Mouse (Mus musculus): ENCODE measurements around the gene Foxn3. TPM values are rescaled to one million over a fixed set of nuclear protein-coding genes. Genes with fewer than 3 reads are reported as not detected.

Foxn3 gene
- polyA plus RNA-seq, 1 experiment, result 35.7 TPM

DNA sequence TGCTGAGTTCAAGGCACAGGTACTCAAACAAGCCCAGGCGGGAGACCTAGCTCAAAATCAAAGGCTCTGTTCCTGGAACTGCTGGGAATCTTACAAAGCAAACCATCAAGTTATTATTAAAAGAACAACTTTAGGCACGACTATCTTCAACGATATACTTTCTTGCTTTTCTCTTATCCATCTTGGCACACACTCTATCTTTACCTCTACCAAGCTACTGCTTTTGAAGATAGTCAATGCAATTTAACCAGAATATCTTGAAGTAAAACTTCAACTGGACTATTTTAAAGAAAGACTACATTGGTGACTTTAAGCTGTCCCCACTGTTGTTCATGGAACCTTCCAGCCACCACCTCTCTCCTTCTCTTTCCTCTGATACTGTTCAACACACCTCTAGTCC, 185.7 kb downstream of the Foxn3 start:
- DNase-seq (ENCODE audit: low read depth), result no peak
- TF ChIP-seq CTCF (IDR thresholded peaks at IDR 0.05; ENCODE audit: borderline replicate concordance, extremely low read depth, insufficient read depth, insufficient read length) (no peak), POLR2A (IDR thresholded peaks at IDR 0.05; ENCODE audit: borderline replicate concordance, extremely low read depth, insufficient read depth, insufficient read length, poor library complexity, severe bottlenecking) (no peak)

DNA sequence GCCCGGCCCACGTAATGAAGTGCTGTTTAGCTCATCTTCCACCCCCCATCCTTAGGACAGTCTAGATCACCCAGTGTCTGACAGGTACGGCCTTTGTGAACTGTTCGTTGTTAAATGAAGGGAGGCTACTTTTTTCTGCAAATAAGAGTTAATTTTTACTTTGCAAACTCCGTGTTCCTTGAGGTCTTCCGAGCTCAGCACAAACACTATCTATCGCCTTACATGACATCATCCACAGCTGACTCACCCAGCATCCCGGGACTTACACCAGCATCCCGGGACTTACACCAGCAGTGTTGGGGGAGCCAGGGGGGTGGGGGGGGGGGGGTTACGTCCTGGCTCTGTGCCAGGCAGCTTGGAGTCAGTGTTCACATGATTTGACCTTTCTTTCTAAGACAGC, 186.3 kb downstream of the Foxn3 start:
- no peak for DNase-seq (ENCODE audit: low read depth)
- TF ChIP-seq POLR2A (IDR thresholded peaks at IDR 0.05; ENCODE audit: borderline replicate concordance, extremely low read depth, insufficient read depth, insufficient read length, poor library complexity, severe bottlenecking), result no peak
- TF ChIP-seq CTCF (IDR thresholded peaks at IDR 0.05; ENCODE audit: borderline replicate concordance, extremely low read depth, insufficient read depth, insufficient read length), result no peak

DNA sequence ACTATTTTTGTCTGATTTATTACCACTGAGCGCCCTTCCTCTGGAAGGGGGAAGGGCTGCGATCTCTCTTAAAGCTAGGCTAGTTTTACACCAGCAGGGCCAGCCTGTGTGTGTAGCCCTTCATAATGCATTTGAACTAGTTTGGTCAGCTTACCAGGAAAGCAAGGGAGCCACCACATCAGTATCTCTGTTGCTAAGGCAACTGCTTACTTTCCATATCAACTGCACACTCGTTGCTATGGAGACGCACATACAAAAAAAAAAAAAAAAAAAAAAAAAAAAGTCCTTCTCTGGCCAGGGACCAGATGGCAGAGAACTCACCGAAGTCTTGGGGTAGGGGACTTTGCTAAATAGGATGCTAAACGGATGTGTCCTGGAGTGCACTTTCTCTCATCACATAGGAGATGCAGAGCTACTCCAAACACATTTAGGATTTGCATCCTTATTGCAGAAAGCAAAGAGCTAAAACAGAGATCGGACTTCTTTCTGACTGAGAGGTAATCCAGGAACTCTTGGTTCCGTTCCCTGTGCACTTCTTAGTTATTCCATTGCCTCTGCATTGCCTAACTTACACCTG, 187.4 kb downstream of the Foxn3 start:
- peak; percentile 86 for DNase-seq (ENCODE audit: low read depth)
- no peak for TF ChIP-seq POLR2A (IDR thresholded peaks at IDR 0.05; ENCODE audit: borderline replicate concordance, extremely low read depth, insufficient read depth, insufficient read length, poor library complexity, severe bottlenecking)
- TF ChIP-seq CTCF (IDR thresholded peaks at IDR 0.05; ENCODE audit: borderline replicate concordance, extremely low read depth, insufficient read depth, insufficient read length), result no peak

DNA sequence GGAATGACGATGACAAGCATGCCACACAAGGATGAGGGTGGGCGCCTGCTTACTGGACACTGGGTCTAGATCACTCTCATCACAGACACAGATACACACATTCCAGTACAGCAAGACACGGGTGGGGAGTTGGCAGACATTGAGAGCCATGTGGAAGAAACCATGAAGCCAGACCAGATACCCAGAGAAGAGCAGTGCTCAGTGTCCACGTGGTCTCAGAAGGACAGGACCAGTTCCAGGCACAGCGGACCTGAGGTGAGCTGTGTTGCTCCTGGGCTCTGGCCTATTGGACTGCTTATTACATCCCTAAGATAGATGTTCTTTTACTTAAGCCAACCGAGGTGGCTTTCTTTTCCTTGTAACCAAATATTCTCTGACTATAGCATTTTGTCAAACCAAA, 188.0 kb downstream of the Foxn3 start:
- DNase-seq (ENCODE audit: low read depth), result no peak
- TF ChIP-seq POLR2A (IDR thresholded peaks at IDR 0.05; ENCODE audit: borderline replicate concordance, extremely low read depth, insufficient read depth, insufficient read length, poor library complexity, severe bottlenecking) (no peak), CTCF (IDR thresholded peaks at IDR 0.05; ENCODE audit: borderline replicate concordance, extremely low read depth, insufficient read depth, insufficient read length) (no peak)

DNA sequence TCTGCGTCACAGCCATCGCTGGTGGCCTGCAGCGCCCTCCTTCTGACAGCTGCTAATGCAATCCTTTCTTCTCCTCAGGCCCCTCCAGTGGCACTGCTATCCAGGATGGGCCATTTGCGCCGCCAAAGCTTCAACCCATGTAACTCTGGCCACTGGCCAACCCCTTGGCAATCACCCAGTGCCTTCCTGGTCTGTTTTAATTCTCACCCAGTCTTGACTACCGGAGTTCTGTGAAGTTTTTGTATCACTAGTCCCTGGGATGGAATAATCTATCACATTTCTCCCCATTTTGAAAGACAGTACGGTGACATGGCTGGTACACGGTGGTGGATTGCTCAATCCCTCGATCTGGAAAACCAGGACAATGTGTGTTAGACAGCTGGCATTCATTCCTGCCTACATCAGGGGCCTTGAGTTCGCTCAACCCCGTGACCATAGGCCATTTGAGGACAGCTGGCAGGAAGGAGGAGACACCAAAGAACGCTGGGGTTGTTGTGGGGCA, 189.2 kb downstream of the Foxn3 start:
- TF ChIP-seq CTCF (IDR thresholded peaks at IDR 0.05; ENCODE audit: borderline replicate concordance, extremely low read depth, insufficient read depth, insufficient read length) (no peak), POLR2A (IDR thresholded peaks at IDR 0.05; ENCODE audit: borderline replicate concordance, extremely low read depth, insufficient read depth, insufficient read length, poor library complexity, severe bottlenecking) (no peak)
- DNase-seq (ENCODE audit: low read depth), result peak; percentile 86

DNA sequence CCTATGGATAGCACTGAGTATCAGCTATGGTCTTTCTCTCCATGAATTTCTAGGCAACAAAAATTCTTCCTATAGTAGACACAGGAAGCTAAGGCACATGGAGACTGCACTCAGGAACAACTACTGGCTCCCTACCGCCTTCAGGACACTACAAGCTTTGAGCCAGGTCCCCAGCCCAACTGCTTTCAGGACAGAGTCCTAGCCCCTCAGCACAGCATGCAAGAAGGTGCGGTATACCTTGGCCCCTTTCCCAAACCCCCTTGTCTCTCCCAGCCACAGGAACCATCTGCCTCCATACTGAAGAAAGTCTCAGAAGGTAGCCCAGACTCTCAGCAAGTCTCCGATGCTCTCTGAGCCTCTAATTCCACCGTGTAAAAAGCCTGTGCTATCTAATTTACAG, 189.8 kb downstream of the Foxn3 start:
- TF ChIP-seq CTCF (IDR thresholded peaks at IDR 0.05; ENCODE audit: borderline replicate concordance, extremely low read depth, insufficient read depth, insufficient read length), result no peak
- TF ChIP-seq POLR2A (IDR thresholded peaks at IDR 0.05; ENCODE audit: borderline replicate concordance, extremely low read depth, insufficient read depth, insufficient read length, poor library complexity, severe bottlenecking), result no peak
- DNase-seq (ENCODE audit: low read depth), result no peak

DNA sequence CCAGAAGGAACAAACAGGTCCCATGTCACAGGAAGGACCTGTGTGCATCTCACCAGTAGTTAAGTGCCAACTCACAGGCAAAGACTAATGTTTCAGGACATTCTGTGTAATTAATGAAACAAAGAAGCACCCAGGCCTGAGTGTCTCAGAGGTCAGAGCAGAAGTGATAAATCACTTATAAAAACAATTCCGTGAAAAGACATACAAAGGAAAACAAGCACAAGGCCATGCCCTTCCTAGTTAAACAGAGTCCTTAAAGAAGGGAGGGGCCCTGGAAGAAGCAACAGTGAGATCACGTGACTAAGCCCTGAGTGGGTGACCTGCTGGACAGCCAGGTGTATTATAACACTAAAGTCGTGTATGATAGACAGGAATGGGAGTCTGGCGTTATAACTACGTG, 191.9 kb downstream of the Foxn3 start:
- TF ChIP-seq POLR2A (IDR thresholded peaks at IDR 0.05; ENCODE audit: borderline replicate concordance, extremely low read depth, insufficient read depth, insufficient read length, poor library complexity, severe bottlenecking), result no peak
- no peak for DNase-seq (ENCODE audit: low read depth)

DNA sequence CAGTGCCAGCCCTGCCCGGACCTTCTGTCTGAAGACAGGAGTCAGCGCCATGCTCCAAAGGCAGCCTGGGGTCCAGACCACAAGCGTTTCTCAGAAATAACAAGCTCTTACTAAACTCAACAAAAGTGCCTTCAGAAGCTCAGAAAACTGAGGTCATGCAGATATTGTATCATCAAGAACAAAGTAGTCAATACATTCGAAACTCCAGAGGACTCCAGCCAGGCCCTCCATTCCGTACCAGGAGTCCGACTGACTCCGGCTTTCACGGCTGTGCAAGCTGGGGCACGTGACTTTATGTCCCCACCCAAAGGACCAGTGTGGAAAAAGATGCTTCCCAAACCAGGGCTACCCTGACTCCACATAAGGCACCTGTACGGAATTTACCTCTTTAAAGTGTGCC, 195.1 kb downstream of the Foxn3 start:
- TF ChIP-seq POLR2A (IDR thresholded peaks at IDR 0.05; ENCODE audit: borderline replicate concordance, extremely low read depth, insufficient read depth, insufficient read length, poor library complexity, severe bottlenecking), result no peak
- TF ChIP-seq CTCF (IDR thresholded peaks at IDR 0.05; ENCODE audit: borderline replicate concordance, extremely low read depth, insufficient read depth, insufficient read length), result no peak
- DNase-seq (ENCODE audit: low read depth), result no peak

DNA sequence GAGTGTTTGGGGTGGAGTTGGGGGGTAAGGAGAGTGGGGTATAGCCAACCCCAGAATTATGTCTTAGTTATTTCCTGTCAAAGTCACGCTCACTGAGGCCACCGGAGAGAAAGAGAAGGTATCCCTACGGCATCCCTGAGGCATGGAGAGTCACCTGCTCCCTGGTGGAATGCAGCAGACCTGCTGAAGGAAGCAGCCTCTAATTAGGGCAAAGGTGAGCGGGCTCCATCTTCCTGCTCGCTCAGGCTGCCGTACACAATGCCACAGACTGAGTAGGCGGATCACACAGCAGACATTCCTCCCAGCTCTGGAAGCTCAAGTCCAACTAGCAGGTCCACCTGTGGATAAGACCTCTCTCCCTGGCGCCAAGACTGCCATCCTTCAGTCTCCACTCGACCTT, 197.4 kb downstream of the Foxn3 start:
- no peak for DNase-seq (ENCODE audit: low read depth)
- no peak for TF ChIP-seq CTCF (IDR thresholded peaks at IDR 0.05; ENCODE audit: borderline replicate concordance, extremely low read depth, insufficient read depth, insufficient read length)
- TF ChIP-seq POLR2A (IDR thresholded peaks at IDR 0.05; ENCODE audit: borderline replicate concordance, extremely low read depth, insufficient read depth, insufficient read length, poor library complexity, severe bottlenecking), result no peak

DNA sequence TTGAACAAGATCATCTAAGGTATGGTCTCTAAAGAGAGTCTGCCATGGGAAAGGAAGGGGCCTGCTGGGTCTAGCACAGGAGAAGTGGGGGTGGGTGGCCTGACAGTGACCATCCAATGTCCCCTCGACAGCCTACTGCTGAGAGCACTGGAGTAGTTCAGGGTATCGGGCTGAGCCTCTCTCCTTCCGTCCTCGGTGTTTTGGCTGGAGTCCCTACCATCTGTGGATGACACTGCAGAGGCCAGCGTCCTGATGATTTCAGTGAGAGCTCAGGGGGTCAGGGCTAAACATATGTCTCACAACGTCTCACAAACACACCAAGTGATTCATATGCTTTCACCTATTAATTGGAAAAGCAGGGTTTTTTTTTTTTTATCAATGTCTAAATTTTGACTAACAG, 199.2 kb downstream of the Foxn3 start:
- peak; percentile 54 for DNase-seq (ENCODE audit: low read depth)
- TF ChIP-seq CTCF (IDR thresholded peaks at IDR 0.05; ENCODE audit: borderline replicate concordance, extremely low read depth, insufficient read depth, insufficient read length) (no peak), POLR2A (IDR thresholded peaks at IDR 0.05; ENCODE audit: borderline replicate concordance, extremely low read depth, insufficient read depth, insufficient read length, poor library complexity, severe bottlenecking) (no peak)

DNA sequence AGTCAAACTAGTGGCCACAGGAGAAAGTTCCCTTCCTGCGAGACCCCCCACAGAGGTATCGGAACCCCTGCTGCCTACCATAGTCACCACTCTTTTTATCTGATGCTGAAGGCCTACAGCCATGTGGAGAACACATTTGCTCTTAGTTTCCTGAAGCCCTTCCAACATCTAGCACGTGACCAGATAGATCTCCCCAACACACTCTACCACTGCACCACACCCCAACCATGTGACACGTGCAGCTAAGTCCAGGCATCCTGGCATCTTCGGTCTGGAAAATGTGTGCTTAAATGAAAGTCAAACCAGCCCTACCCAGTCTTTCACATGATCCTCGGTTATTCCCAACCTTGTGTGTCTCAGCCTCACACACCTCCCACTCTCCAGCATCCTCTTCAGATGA, 200.4 kb downstream of the Foxn3 start:
- no peak for DNase-seq (ENCODE audit: low read depth)
- no peak for TF ChIP-seq CTCF (IDR thresholded peaks at IDR 0.05; ENCODE audit: borderline replicate concordance, extremely low read depth, insufficient read depth, insufficient read length)
- TF ChIP-seq POLR2A (IDR thresholded peaks at IDR 0.05; ENCODE audit: borderline replicate concordance, extremely low read depth, insufficient read depth, insufficient read length, poor library complexity, severe bottlenecking), result no peak

DNA sequence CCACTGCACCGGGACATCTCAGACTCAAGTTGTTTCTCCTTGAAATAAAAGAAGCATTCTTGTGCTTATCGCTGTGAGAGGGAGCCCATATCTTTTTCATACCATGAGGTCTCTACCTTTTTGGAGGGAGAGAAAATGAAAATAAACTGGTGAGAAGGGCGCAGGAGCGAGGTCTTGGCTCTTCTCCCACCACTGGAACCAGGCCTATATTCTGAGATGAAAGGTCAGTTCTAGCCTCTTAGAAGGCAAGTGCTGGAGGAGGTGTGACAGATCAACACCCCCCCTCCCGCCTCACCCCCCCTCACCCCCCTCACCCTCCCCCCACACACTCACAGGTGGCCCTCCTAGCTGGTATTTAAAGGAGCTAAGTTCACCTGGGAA, 201.6 kb downstream of the Foxn3 start:
- TF ChIP-seq CTCF (IDR thresholded peaks at IDR 0.05; ENCODE audit: borderline replicate concordance, extremely low read depth, insufficient read depth, insufficient read length) (no peak), POLR2A (IDR thresholded peaks at IDR 0.05; ENCODE audit: borderline replicate concordance, extremely low read depth, insufficient read depth, insufficient read length, poor library complexity, severe bottlenecking) (no peak)
- DNase-seq (ENCODE audit: low read depth), result no peak
